Mouse (Mus musculus) spleen, adult 2 months (tissue): ENCODE measurements around the gene Efcab7. TPM values are rescaled to one million over a fixed set of nuclear protein-coding genes. Genes with fewer than 3 reads are reported as not detected.

Source experiments
- DNase-seq, 2 experiments: peaks; one replicate each; pipeline versions ENCODE4 v3.0.0 to v3.0.0-alpha.2; 2012 to 2021; ENCODE audit warnings: low spot score in 2 of 2, low read depth in 1 of 2
- H3K27ac ChIP-seq: fragments of 200-500 bp; 2 replicates; pipeline ENCODE4 v1.5.1; 2012; ENCODE audit warnings: low read length, inconsistent platforms; ENCODE audit not compliant: insufficient read depth
- H3K27me3 ChIP-seq: fragments of 200-500 bp; 2 replicates; pipeline ENCODE4 v1.6.1; 2012; ENCODE audit warnings: mild to moderate bottlenecking, moderate library complexity, low read length, inconsistent platforms; ENCODE audit not compliant: control insufficient read depth, insufficient read depth
- H3K36me3 ChIP-seq: fragments of 200-500 bp; 2 replicates; pipeline ENCODE4 v1.6.1; 2012; ENCODE audit warnings: mild to moderate bottlenecking, low read length, inconsistent platforms; ENCODE audit not compliant: control insufficient read depth, insufficient read depth
- H3K4me1 ChIP-seq: fragments of 200-500 bp; 2 replicates; pipeline ENCODE4 v1.6.1; 2011; ENCODE audit warnings: inconsistent platforms; ENCODE audit not compliant: control insufficient read depth, insufficient read depth, insufficient read length
- H3K4me3 ChIP-seq: fragments of 200-500 bp; 2 replicates; pipeline ENCODE4 v1.5.1; 2011; ENCODE audit warnings: mild to moderate bottlenecking, inconsistent platforms; ENCODE audit not compliant: insufficient read depth, insufficient read length; ENCODE audit errors: extremely low read depth
- CTCF ChIP-seq: fragments of 200-500 bp; IDR thresholded peaks from 2 replicates; pipeline ENCODE4 v1.5.1; 2011; ENCODE audit warnings: mild to moderate bottlenecking, inconsistent platforms; ENCODE audit not compliant: insufficient read depth, insufficient read length, insufficient replicate concordance; ENCODE audit errors: extremely low read depth
- POLR2A ChIP-seq: fragments of 200-500 bp; IDR thresholded peaks from 2 replicates; pipeline ENCODE4 v1.6.1; 2011; ENCODE audit warnings: low read depth, low read length, inconsistent platforms
- WGBS: fragments of 180-500 bp; shearing (Covaris S2); methylation state at CpG from one replicate; pipeline ENCODE4 v1.1.7; 2018; 5-methylcytosine and 5-hydroxymethylcytosine counted together
- polyA plus RNA-seq: library from polyadenylated mRNA; depleted of rRNA; stranded (reverse); fragments of >200 nt; gene quantifications from 2 replicates; pipeline ENCODE4 v1.2.3, GENCODE M21; 2012

Gene Efcab7
- polyA plus RNA-seq, 1 experiment = 1.6 TPM

DNA sequence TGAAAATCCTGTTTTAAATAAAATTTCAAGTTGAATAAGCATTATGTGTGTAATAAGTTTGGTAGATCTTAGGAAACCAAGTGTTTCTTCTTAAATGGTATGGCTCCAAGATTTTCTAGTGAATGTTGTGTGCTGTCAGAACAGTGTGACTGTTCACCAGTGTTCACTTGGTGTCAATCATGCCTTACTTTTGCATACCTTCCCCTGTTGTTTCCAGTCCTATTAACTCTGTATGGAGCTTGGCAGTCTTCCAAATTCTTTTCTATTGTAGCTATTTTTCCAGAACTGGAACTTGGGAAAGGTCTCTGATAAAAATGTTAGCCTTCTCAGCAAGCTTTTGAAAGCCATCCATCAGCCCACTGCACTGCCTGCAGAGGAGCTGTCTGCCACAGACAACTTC lies 53.4 kb downstream of the Efcab7 start:
- no peaks in the 10 kb centered on the region for H3K4me1 ChIP-seq

DNA sequence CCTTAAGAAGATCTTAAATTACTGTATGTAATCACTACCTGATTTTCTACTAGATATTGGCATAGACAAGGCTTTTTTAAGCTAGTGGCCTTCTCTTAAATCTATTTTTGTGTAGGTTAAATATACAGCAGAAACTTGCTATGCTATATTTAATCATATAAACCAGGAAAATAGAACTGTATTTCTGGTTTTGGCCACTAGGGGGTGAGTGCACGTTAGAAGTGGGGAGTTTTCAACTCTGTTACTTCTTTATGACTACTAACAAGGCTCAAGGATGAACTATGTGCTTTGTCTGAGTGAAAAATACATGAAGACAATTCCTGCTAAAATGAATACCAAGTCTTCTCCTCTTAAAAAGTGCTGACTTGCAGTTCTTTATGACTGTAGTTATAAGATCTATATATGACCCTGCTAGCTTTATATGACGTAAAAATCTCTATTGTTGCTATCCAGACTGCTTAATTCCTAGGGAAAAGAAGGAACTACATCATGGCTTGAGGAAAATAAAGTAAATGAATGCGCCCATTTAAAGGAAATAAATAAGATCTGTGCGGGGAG lies 85.0 kb downstream of the Efcab7 start:
- H3K4me1 ChIP-seq = no peaks in the 10 kb centered on the region
- H3K36me3 ChIP-seq = no peaks in the 10 kb centered on the region
- no peak for TF ChIP-seq POLR2A
- no peak for TF ChIP-seq CTCF
- peak in 1 of 2 experiments; percentile 9 for DNase-seq
- no peaks in the 10 kb centered on the region for H3K27me3 ChIP-seq
- 70% methylated on average over 4 of the region's 4 CpGs for WGBS
- no peak overlapping the region for H3K4me3 ChIP-seq
- H3K27ac ChIP-seq = no peak overlapping the region

More for the DNA sequence above, 53.4 kb downstream of the Efcab7 start:
- no peak overlapping the region for H3K4me3 ChIP-seq
- no peak for DNase-seq
- H3K36me3 ChIP-seq = no peaks in the 10 kb centered on the region
- TF ChIP-seq POLR2A (no peak), CTCF (no peak)
- no peaks in the 10 kb centered on the region for H3K27me3 ChIP-seq
- H3K27ac ChIP-seq = no peak overlapping the region

DNA sequence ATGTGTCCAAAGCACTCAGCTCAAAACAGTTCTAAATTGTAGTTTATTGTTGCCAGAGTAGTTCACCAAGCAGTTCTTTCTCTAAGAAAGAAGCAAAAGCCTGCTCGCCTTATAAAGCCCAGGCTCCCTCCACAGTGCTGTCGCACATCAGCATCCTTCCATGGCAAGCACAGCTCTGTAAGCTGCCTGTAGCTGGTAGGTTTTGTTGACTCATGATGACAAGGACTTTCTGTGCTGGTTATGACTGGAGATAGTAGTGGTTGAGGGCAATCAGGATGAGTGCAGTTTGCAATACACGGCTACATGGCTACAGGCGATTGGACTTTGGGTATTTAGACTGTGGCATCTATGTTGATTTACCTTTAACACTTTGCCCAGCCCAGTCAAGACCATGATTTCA lies 97.4 kb downstream of the Efcab7 start:
- TF ChIP-seq POLR2A (no peak), CTCF (no peak)
- no peak overlapping the region for H3K27ac ChIP-seq
- H3K4me3 ChIP-seq = no peak overlapping the region
- WGBS = 83% methylated on average over 4 of the region's 4 CpGs
- no peaks in the 10 kb centered on the region for H3K27me3 ChIP-seq
- H3K4me1 ChIP-seq = no peaks in the 10 kb centered on the region
- no peaks in the 10 kb centered on the region for H3K36me3 ChIP-seq
- no peak for DNase-seq

DNA sequence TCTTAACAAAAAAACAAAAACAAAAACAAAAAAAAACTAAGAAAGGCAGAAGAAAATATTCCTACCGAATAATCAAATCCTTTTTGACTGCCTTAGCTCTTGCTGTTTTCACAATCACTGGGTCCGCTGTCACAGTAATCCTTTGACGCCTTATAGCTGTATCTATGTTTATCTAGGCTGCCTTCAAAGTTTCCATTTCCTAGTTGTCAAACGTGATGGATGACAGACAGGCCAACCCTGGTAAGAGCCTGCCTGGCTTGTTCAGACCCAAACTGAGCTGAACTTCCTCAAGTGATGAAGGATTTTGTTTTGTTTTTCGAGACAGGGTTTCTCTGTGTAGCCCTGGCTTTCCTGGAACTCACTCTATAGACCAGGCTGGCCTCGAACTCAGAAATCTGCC lies 99.5 kb downstream of the Efcab7 start:
- no peak for DNase-seq
- H3K36me3 ChIP-seq = no peaks in the 10 kb centered on the region
- no peak for TF ChIP-seq POLR2A
- no peak for TF ChIP-seq CTCF
- H3K4me1 ChIP-seq = no peaks in the 10 kb centered on the region
- H3K27me3 ChIP-seq = no peaks in the 10 kb centered on the region
- 31% methylated on average over 6 of the region's 6 CpGs for WGBS
- H3K27ac ChIP-seq = no peak overlapping the region
- no peak overlapping the region for H3K4me3 ChIP-seq

DNA sequence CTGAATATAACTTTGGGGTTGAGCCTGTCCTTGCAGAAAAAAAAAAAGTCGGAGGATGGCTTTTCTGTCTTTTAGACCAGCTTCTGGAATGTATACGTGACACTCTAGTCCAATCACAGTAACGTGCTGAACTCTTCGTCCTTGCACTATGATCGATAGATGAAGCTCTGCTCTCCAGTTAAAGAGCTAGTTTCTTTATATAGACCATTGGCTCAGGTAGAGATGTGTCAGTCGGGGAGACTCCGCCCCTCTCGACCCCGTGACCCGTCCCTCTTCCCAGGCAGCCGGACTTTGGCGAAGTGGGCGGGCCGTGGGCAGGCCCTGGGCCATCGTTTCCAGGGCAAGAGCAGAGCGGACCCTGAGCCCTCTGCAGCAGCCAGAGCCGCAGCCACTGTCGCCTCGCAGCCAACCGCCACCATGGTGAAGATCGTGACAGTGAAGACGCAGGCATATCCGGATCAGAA lies 100.2 kb downstream of the Efcab7 start, which contains the start of gene Pgm1:
Pgm1 (plus strand) TSS at position 266 of the 464 bp plus-strand sequence.
- Histone ChIP-seq H3K4me3 (peak within 1 kb of the TSS; percentile 95), H3K36me3 (no peaks in the 10 kb centered on the region), H3K27ac (peak within 1 kb of the TSS; percentile 63), H3K4me1 (no peaks in the 10 kb centered on the region), H3K27me3 (no peaks in the 10 kb centered on the region)
- DNase-seq = peak; percentile 33 to 78
- WGBS = 2% methylated on average over 23 of the region's 23 CpGs
- TF ChIP-seq CTCF = no peak

DNA sequence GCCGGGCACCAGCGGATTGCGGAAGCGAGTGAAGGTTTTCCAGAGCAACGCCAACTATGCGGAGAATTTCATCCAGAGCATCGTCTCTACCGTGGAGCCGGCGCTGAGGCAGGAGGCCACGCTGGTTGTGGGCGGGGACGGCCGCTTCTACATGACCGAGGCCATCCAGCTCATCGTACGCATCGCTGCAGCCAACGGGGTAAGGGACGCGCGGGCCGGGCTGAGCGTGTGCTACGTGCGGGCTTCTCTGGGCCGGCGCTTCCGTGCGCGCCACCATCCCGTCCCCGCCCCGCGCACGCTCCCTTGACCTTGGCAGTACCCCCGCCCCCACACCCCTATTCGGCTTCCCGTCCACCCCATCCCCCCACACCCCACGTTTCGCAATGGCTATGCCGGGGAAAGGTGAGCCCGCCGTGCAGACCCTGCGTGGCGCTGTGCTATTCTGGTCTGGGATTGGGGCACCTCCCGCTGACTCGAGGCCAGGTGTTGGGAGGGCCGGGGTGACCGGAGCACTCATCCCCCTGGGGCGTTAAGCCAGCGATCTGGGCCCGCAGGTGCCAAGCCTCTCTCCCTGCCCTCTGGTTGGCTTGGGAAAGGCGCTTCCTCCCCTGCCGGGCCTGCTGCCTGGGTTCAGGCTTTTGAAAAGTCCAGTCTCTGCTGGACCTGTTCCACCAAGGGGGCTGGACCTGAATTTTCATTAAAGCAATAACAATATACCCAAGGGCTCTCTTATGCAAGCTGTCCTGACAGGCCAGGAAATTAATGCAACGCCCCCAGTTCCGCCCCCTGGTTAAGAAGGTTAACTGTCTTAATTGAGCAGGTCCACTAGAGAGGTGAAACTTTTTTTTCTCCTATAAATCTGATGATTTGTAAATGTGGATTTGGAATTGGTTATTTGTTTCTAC lies 100.9 kb downstream of the Efcab7 start, which contains the start of gene Itgb3bp:
Itgb3bp (minus strand) TSS at position 201 of the 905 bp plus-strand sequence.
- no peaks in the 10 kb centered on the region for H3K36me3 ChIP-seq
- TF ChIP-seq CTCF (no peak), POLR2A (no peak)
- peak within 1 kb of the TSS; percentile 95 for H3K4me3 ChIP-seq
- DNase-seq = peak; percentile 7 to 54
- H3K4me1 ChIP-seq = no peaks in the 10 kb centered on the region
- peak within 1 kb of the TSS; percentile 63 for H3K27ac ChIP-seq
- 2% methylated on average over 57 of the region's 57 CpGs for WGBS
- no peaks in the 10 kb centered on the region for H3K27me3 ChIP-seq
